ENCODE assay signal across 8 mouse cellular contexts in genomic region chr3:30650062-30650841, GRCm38 (mm10). TPM values are rescaled to one million over a fixed set of nuclear protein-coding genes. Genes with fewer than 3 reads are reported as not detected.
DNase-seq lines count a peak whose midpoint lies in the region; ATAC-seq and TF ChIP-seq lines count a peak whose summit lies in the region.

No protein-coding gene starts in this region.

- H3K36me3 ChIP-seq in forebrain, embryonic 14.5 days (ENCODE audit: control insufficient read depth, insufficient read depth, low read length) = no peaks in the 10 kb centered on the region
- no peaks in the 10 kb centered on the region for H3K36me3 ChIP-seq in kidney, embryonic 14.5 days (ENCODE audit: control insufficient read depth, insufficient read depth, low read length)
- H3K36me3 ChIP-seq in splenic B cell, adult 2 months (ENCODE audit: control insufficient read depth, insufficient read depth, low read length, poor library complexity, severe bottlenecking) = no peaks in the 10 kb centered on the region

- no peak for TF ChIP-seq CTCF in bone marrow macrophage, adult 2 months (IDR thresholded peaks at IDR 0.05; ENCODE audit: low read depth, low read length)

- ATAC-seq in forebrain, embryonic 14.5 days = peak; percentile 64
- ATAC-seq in kidney, embryonic 14.5 days (ENCODE audit: low FRiP score, low TSS enrichment) = peak; percentile 60; the same call in 1 of the 2 replicates

- peak overlapping the region; percentile 40; the same call in 1 of the 2 replicates for H3K9ac ChIP-seq in forebrain, embryonic 14.5 days (ENCODE audit: low read length)
- H3K9ac ChIP-seq in kidney, embryonic 14.5 days (ENCODE audit: low read depth, low read length) = peak overlapping the region; percentile 3; the same call in 1 of the 2 replicates

- H3K4me3 ChIP-seq in bone marrow macrophage, adult 2 months (ENCODE audit: insufficient read depth, low read length) = peak overlapping the region; percentile 28
- peak overlapping the region; percentile 35 for H3K4me3 ChIP-seq in forebrain, embryonic 14.5 days (ENCODE audit: low read depth, low read length)
- peak overlapping the region; percentile 35 for H3K4me3 ChIP-seq in kidney, embryonic 14.5 days (ENCODE audit: low read length)

- H3K4me1 ChIP-seq in bone marrow macrophage, adult 2 months (ENCODE audit: control insufficient read depth, insufficient read depth, low read length) = peaks cover 5% of the 10 kb centered on the region; the same call in 1 of the 2 replicates
- peaks cover 5% of the 10 kb centered on the region; the same call in 1 of the 2 replicates for H3K4me1 ChIP-seq in forebrain, embryonic 14.5 days (ENCODE audit: control insufficient read depth, insufficient read depth, low read length)
- no peaks in the 10 kb centered on the region for H3K4me1 ChIP-seq in kidney, embryonic 14.5 days (ENCODE audit: control insufficient read depth, insufficient read depth, low read length)

- H3K27ac ChIP-seq in bone marrow macrophage, adult 2 months (ENCODE audit: insufficient read depth, low read depth, low read length) = no peak overlapping the region
- no peak overlapping the region for H3K27ac ChIP-seq in forebrain, embryonic 14.5 days (ENCODE audit: low read depth, low read length)
- H3K27ac ChIP-seq in kidney, embryonic 14.5 days (ENCODE audit: low read depth, low read length) = no peak overlapping the region

- no peak for TF ChIP-seq POLR2A in bone marrow macrophage, adult 2 months (IDR thresholded peaks at IDR 0.05; ENCODE audit: borderline replicate concordance, low read depth, low read length)

- peak; percentile 19 to 40 for DNase-seq in lung, adult 18-20 months
- DNase-seq in lung, postnatal 10 days = no peak
- DNase-seq in forebrain, embryonic 14.5 days (ENCODE audit: low spot score) = peak; percentile 20
- DNase-seq in lung, postnatal 14 days = peak; percentile 9
- peak; percentile 9 for DNase-seq in splenic B cell, adult 2 months (ENCODE audit: low read depth, low spot score)
- DNase-seq in natural killer cell, adult 2 months (ENCODE audit: low spot score in 2 of 2) = no peak

- H3K4me2 ChIP-seq in forebrain, embryonic 14.5 days (ENCODE audit: low read length) = peak overlapping the region; percentile 69
- H3K4me2 ChIP-seq in kidney, embryonic 14.5 days (replicated peaks; ENCODE audit: low read depth, low read length) = peak overlapping the region; percentile 55

- peaks cover 3% of the 10 kb centered on the region for H3K27me3 ChIP-seq in forebrain, embryonic 14.5 days (replicated peaks; ENCODE audit: control insufficient read depth, insufficient read depth, low read length)
- H3K27me3 ChIP-seq in kidney, embryonic 14.5 days (ENCODE audit: control insufficient read depth, insufficient read depth, low read length) = peaks cover 11% of the 10 kb centered on the region; the same call in 1 of the 2 replicates
- H3K27me3 ChIP-seq in splenic B cell, adult 2 months (ENCODE audit: control insufficient read depth, insufficient read depth, low read length, poor library complexity, severe bottlenecking) = no peaks in the 10 kb centered on the region

- no peaks in the 10 kb centered on the region for H3K9me3 ChIP-seq in forebrain, embryonic 14.5 days (replicated peaks; ENCODE audit: control insufficient read depth, low read length)
- no peaks in the 10 kb centered on the region for H3K9me3 ChIP-seq in kidney, embryonic 14.5 days (ENCODE audit: control insufficient read depth, low read length)

- WGBS in forebrain, embryonic 14.5 days = under 1% methylated on average over 41 of the region's 41 CpGs
- WGBS in kidney, embryonic 14.5 days = under 1% methylated on average over 41 of the region's 41 CpGs

RNA-seq across cellular contexts. Expression of gene Lrrc34, which starts 2.6 kb away (rescaled TPM):
- not detected in 2 replicates for polyA plus RNA-seq in bone marrow macrophage, adult 2 months (2012; ENCODE audit: insufficient read depth, insufficient read length, missing spikeins)
- 1.3 and 1.6 TPM in 2 replicates for polyA plus RNA-seq in forebrain, embryonic 14.5 days (2014; fragmentation: Nextera tagmentation; extraction: Ambion mirVana)
- polyA plus RNA-seq in kidney, embryonic 14.5 days (2014; fragmentation: Nextera tagmentation; extraction: Ambion mirVana) = 1.9 and 2.5 TPM in 2 replicates

RNA-seq across cellular contexts. Expression of gene Lrriq4, which starts 5.9 kb away (rescaled TPM):
- polyA plus RNA-seq in bone marrow macrophage, adult 2 months (2012; ENCODE audit: insufficient read depth, insufficient read length, missing spikeins) = not detected in 2 replicates
- not detected in 2 replicates for polyA plus RNA-seq in forebrain, embryonic 14.5 days (2014; fragmentation: Nextera tagmentation; extraction: Ambion mirVana)
- polyA plus RNA-seq in kidney, embryonic 14.5 days (2014; fragmentation: Nextera tagmentation; extraction: Ambion mirVana) = not detected in 2 replicates

RNA-seq across cellular contexts. Expression of gene Mynn, which starts 48.4 kb away (rescaled TPM):
- 11.2 and 13.5 TPM in 2 replicates for polyA plus RNA-seq in bone marrow macrophage, adult 2 months (2012; ENCODE audit: insufficient read depth, insufficient read length, missing spikeins)
- polyA plus RNA-seq in forebrain, embryonic 14.5 days (2014; fragmentation: Nextera tagmentation; extraction: Ambion mirVana) = 35.4 and 40.8 TPM in 2 replicates
- polyA plus RNA-seq in kidney, embryonic 14.5 days (2014; fragmentation: Nextera tagmentation; extraction: Ambion mirVana) = 27.2 and 38.1 TPM in 2 replicates

RNA-seq across cellular contexts. Expression of gene Lrrc31, which starts 49.4 kb away (rescaled TPM):
- not detected in 2 replicates for polyA plus RNA-seq in bone marrow macrophage, adult 2 months (2012; ENCODE audit: insufficient read depth, insufficient read length, missing spikeins)
- polyA plus RNA-seq in forebrain, embryonic 14.5 days (2014; fragmentation: Nextera tagmentation; extraction: Ambion mirVana) = not detected in 2 replicates
- polyA plus RNA-seq in kidney, embryonic 14.5 days (2014; fragmentation: Nextera tagmentation; extraction: Ambion mirVana) = 0.24 TPM in 1 of 2 replicates, not detected in the other

RNA-seq across cellular contexts. Expression of gene Actrt3, which starts 50.5 kb away (rescaled TPM):
- polyA plus RNA-seq in bone marrow macrophage, adult 2 months (2012; ENCODE audit: insufficient read depth, insufficient read length, missing spikeins) = not detected in 2 replicates
- 0.17 and 0.25 TPM in 2 replicates for polyA plus RNA-seq in forebrain, embryonic 14.5 days (2014; fragmentation: Nextera tagmentation; extraction: Ambion mirVana)
- polyA plus RNA-seq in kidney, embryonic 14.5 days (2014; fragmentation: Nextera tagmentation; extraction: Ambion mirVana) = not detected in 2 replicates

Comparison
In these comparisons a context has a peak if more than half of its experiments do, and no peak if none do; other contexts are left out.
1. DNase-seq: peak in lung, adult 18-20 months (2 of 2), forebrain, embryonic 14.5 days (single experiment), lung, postnatal 14 days (single experiment) and splenic B cell, adult 2 months (single experiment); none in lung, postnatal 10 days (single experiment) and natural killer cell, adult 2 months (0 of 2).
2. Peak in every context shown above with its lines, with median percentiles within 50 percentile points of each other: H3K4me3 ChIP-seq.